Mouse (Mus musculus): ENCODE measurements around the gene Ska2. TPM values are rescaled to one million over a fixed set of nuclear protein-coding genes. Genes with fewer than 3 reads are reported as not detected.
A peak's percentile ranks its signal among the peaks of the same experiment; 100 is the strongest.

The Ska2 gene
- polyA plus RNA-seq, 2 experiments, result 50.6 to 56.9 TPM

- Histone ChIP-seq H3K9ac (ENCODE audit: low read depth, low read length, severe bottlenecking) (peak within 1 kb of the TSS; percentile 81), H3K4me3 (replicated peaks; ENCODE audit: low read length) (peak within 1 kb of the TSS; percentile 93), H3K36me3 (ENCODE audit: control insufficient read depth, insufficient read depth, low read length) (peaks cover 20% of the 10 kb centered on the region), H3K27me3 (ENCODE audit: control insufficient read depth, insufficient read depth, low read length) (no peaks in the 10 kb centered on the region), H3K9me3 (ENCODE audit: control insufficient read depth, low read length) (no peaks in the 10 kb centered on the region), H3K4me2 (replicated peaks; ENCODE audit: low read depth, low read length, severe bottlenecking) (peak within 1 kb of the TSS; percentile 76), H3K4me1 (ENCODE audit: control insufficient read depth, insufficient read depth, low read length) (peaks cover 4% of the 10 kb centered on the region; the same call in 1 of the 2 replicates), H3K27ac (replicated peaks; ENCODE audit: low read depth, low read length) (peak within 1 kb of the TSS; percentile 88)
- peak; percentile 92 for ATAC-seq (ENCODE audit: low FRiP score, low read depth)
- no peak; the same call in 1 of the 2 replicates for TF ChIP-seq POLR2A (IDR thresholded peaks at IDR 0.05; ENCODE audit: borderline replicate concordance, extremely low read depth, insufficient read depth, insufficient read length)
- DNase-seq (ENCODE audit: low spot score), result peak; percentile 87
- under 1% methylated on average over 76 of the region's 105 CpGs for WGBS
Observed at GRCm38 (mm10) chr11:87126824-87127816, 18.1 kb downstream of the Ska2 start, which contains the start of gene Trim37. Trim37 (plus strand) TSS chr11:87127077.

GRCm38 (mm10) chr11:87136233-87136632 is 27.2 kb downstream of the Ska2 start:
- Histone ChIP-seq H3K4me1 (ENCODE audit: control insufficient read depth, insufficient read depth, low read length) (no peaks in the 10 kb centered on the region), H3K9ac (ENCODE audit: low read depth, low read length, severe bottlenecking) (no peak overlapping the region), H3K4me3 (replicated peaks; ENCODE audit: low read length) (no peak overlapping the region), H3K27ac (replicated peaks; ENCODE audit: low read depth, low read length) (no peak overlapping the region), H3K9me3 (ENCODE audit: control insufficient read depth, low read length) (no peaks in the 10 kb centered on the region), H3K27me3 (ENCODE audit: control insufficient read depth, insufficient read depth, low read length) (no peaks in the 10 kb centered on the region), H3K4me2 (replicated peaks; ENCODE audit: low read depth, low read length, severe bottlenecking) (no peak overlapping the region), H3K36me3 (ENCODE audit: control insufficient read depth, insufficient read depth, low read length) (peaks cover 9% of the 10 kb centered on the region)
- ATAC-seq (ENCODE audit: low FRiP score, low read depth) (peak; percentile 34; the same call in 1 of the 2 replicates), DNase-seq (ENCODE audit: low spot score) (peak; percentile 38)
- WGBS, result 82% methylated on average over 4 of the region's 4 CpGs
- no peak for TF ChIP-seq POLR2A (IDR thresholded peaks at IDR 0.05; ENCODE audit: borderline replicate concordance, extremely low read depth, insufficient read depth, insufficient read length)

- WGBS, result 96% methylated on average over 2 of the region's 2 CpGs
- H3K27me3 ChIP-seq (ENCODE audit: control insufficient read depth, insufficient read depth, low read length), result no peaks in the 10 kb centered on the region
- DNase-seq (ENCODE audit: low spot score) (no peak), ATAC-seq (ENCODE audit: low FRiP score, low read depth) (no peak)
- no peak overlapping the region for H3K9ac ChIP-seq (ENCODE audit: low read depth, low read length, severe bottlenecking)
- 0 out of 2 replicates have a peak, but pooled peaks cover 2% of the 10 kb centered on the region for H3K36me3 ChIP-seq (ENCODE audit: control insufficient read depth, insufficient read depth, low read length)
- no peak for TF ChIP-seq POLR2A (IDR thresholded peaks at IDR 0.05; ENCODE audit: borderline replicate concordance, extremely low read depth, insufficient read depth, insufficient read length)
- no peaks in the 10 kb centered on the region for H3K9me3 ChIP-seq (ENCODE audit: control insufficient read depth, low read length)
- H3K27ac ChIP-seq (replicated peaks; ENCODE audit: low read depth, low read length), result no peak overlapping the region
- H3K4me3 ChIP-seq (replicated peaks; ENCODE audit: low read length), result no peak overlapping the region
- no peaks in the 10 kb centered on the region for H3K4me1 ChIP-seq (ENCODE audit: control insufficient read depth, insufficient read depth, low read length)
- H3K4me2 ChIP-seq (replicated peaks; ENCODE audit: low read depth, low read length, severe bottlenecking), result no peak overlapping the region
Observed at GRCm38 (mm10) chr11:87158012-87158411, 49.0 kb downstream of the Ska2 start.

GRCm38 (mm10) chr11:87162687-87163086 is 53.7 kb downstream of the Ska2 start:
- H3K9ac ChIP-seq (ENCODE audit: low read depth, low read length, severe bottlenecking), result no peak overlapping the region
- H3K4me2 ChIP-seq (replicated peaks; ENCODE audit: low read depth, low read length, severe bottlenecking), result no peak overlapping the region
- H3K4me3 ChIP-seq (replicated peaks; ENCODE audit: low read length), result no peak overlapping the region
- TF ChIP-seq POLR2A (IDR thresholded peaks at IDR 0.05; ENCODE audit: borderline replicate concordance, extremely low read depth, insufficient read depth, insufficient read length), result no peak
- no peaks in the 10 kb centered on the region for H3K9me3 ChIP-seq (ENCODE audit: control insufficient read depth, low read length)
- H3K4me1 ChIP-seq (ENCODE audit: control insufficient read depth, insufficient read depth, low read length), result no peaks in the 10 kb centered on the region
- peaks cover 25% of the 10 kb centered on the region for H3K36me3 ChIP-seq (ENCODE audit: control insufficient read depth, insufficient read depth, low read length)
- ATAC-seq (ENCODE audit: low FRiP score, low read depth), result no peak
- WGBS, result 85% methylated on average over 4 of the region's 4 CpGs
- H3K27me3 ChIP-seq (ENCODE audit: control insufficient read depth, insufficient read depth, low read length), result no peaks in the 10 kb centered on the region
- no peak overlapping the region for H3K27ac ChIP-seq (replicated peaks; ENCODE audit: low read depth, low read length)
- DNase-seq (ENCODE audit: low spot score), result no peak

GRCm38 (mm10) chr11:87163751-87164150 is 54.7 kb downstream of the Ska2 start:
- ATAC-seq (ENCODE audit: low FRiP score, low read depth) (no peak), DNase-seq (ENCODE audit: low spot score) (no peak)
- H3K4me1 ChIP-seq (ENCODE audit: control insufficient read depth, insufficient read depth, low read length), result no peaks in the 10 kb centered on the region
- peaks cover 35% of the 10 kb centered on the region for H3K36me3 ChIP-seq (ENCODE audit: control insufficient read depth, insufficient read depth, low read length)
- H3K9me3 ChIP-seq (ENCODE audit: control insufficient read depth, low read length), result no peaks in the 10 kb centered on the region
- TF ChIP-seq POLR2A (IDR thresholded peaks at IDR 0.05; ENCODE audit: borderline replicate concordance, extremely low read depth, insufficient read depth, insufficient read length), result no peak
- no peak overlapping the region for H3K9ac ChIP-seq (ENCODE audit: low read depth, low read length, severe bottlenecking)
- no peaks in the 10 kb centered on the region for H3K27me3 ChIP-seq (ENCODE audit: control insufficient read depth, insufficient read depth, low read length)
- no peak overlapping the region for H3K27ac ChIP-seq (replicated peaks; ENCODE audit: low read depth, low read length)
- no peak overlapping the region for H3K4me3 ChIP-seq (replicated peaks; ENCODE audit: low read length)
- H3K4me2 ChIP-seq (replicated peaks; ENCODE audit: low read depth, low read length, severe bottlenecking), result no peak overlapping the region

Data from limb, embryonic 14.5 days (tissue).